Mouse (Mus musculus) liver, embryonic 14.5 days (tissue): ENCODE measurements at regions not wholly inside any gene's neighbourhood (a gene's known extent, or its start where the extent isn't known, plus 50 kb on each side); places are given as distances from the start of the nearest gene placed in this dataset.

Experiments
- CTCF ChIP-seq: IDR thresholded peaks from 2 replicates; pipeline ENCODE4 v1.5.1; 2016; ENCODE audit warnings: antibody characterized with exemption, low read depth, control low read depth
- EP300 ChIP-seq: IDR thresholded peaks from 2 replicates; pipeline ENCODE4 v1.6.1; 2016; ENCODE audit warnings: antibody characterized with exemption, low read depth

GRCm38 (mm10) chr7:83432843-83433242 lies 151.9 kb upstream of the Tmc3 start:
- TF ChIP-seq CTCF (no peak), EP300 (no peak)
